Mouse (Mus musculus) olfactory bulb, adult 2 months (tissue): Measurements from ENCODE around the gene Plcb3. TPM values are rescaled to one million over a fixed set of nuclear protein-coding genes. Genes with fewer than 3 reads are reported as not detected.
A peak's percentile ranks its signal among the peaks of the same experiment; 100 is the strongest.

Source experiments
- H3K27ac ChIP-seq: fragments of 200-500 bp; 2 replicates; pipeline ENCODE4 v1.5.1; 2012; ENCODE audit warnings: low read depth, low read length; ENCODE audit not compliant: insufficient read depth
- H3K4me1 ChIP-seq: fragments of 200-500 bp; 2 replicates; pipeline ENCODE4 v1.6.1; 2012; ENCODE audit warnings: low read length; ENCODE audit not compliant: control insufficient read depth, insufficient read depth
- H3K4me3 ChIP-seq: fragments of 200-500 bp; 2 replicates; pipeline ENCODE4 v1.5.1; 2012; ENCODE audit warnings: mild to moderate bottlenecking, low read depth, low read length, moderate library complexity; ENCODE audit not compliant: insufficient read depth
- CTCF ChIP-seq: fragments of 200-500 bp; IDR thresholded peaks from 2 replicates; pipeline ENCODE4 v1.5.1; 2012; ENCODE audit warnings: low read depth, mild to moderate bottlenecking, low read length, moderate library complexity; ENCODE audit not compliant: insufficient read depth
- POLR2A ChIP-seq: fragments of 200-500 bp; IDR thresholded peaks from 2 replicates; pipeline ENCODE4 v1.6.1; 2012; ENCODE audit warnings: mild to moderate bottlenecking, low read depth, low read length, moderate library complexity; ENCODE audit not compliant: insufficient read depth
- WGBS: fragments of 180-500 bp; shearing (Covaris S2); methylation state at CpG from one replicate; pipeline ENCODE4 v1.1.7; 2018; 5-methylcytosine and 5-hydroxymethylcytosine counted together
- polyA plus RNA-seq: library from polyadenylated mRNA; stranded (reverse); fragments of >200 nt; gene quantifications from 2 replicates; pipeline ENCODE4 v1.2.4, GENCODE M21; 2012; ENCODE audit warnings: low replicate concordance; ENCODE audit not compliant: missing spikeins, insufficient read depth, insufficient read length

Gene Plcb3
- polyA plus RNA-seq, 1 experiment: not detected

DNA sequence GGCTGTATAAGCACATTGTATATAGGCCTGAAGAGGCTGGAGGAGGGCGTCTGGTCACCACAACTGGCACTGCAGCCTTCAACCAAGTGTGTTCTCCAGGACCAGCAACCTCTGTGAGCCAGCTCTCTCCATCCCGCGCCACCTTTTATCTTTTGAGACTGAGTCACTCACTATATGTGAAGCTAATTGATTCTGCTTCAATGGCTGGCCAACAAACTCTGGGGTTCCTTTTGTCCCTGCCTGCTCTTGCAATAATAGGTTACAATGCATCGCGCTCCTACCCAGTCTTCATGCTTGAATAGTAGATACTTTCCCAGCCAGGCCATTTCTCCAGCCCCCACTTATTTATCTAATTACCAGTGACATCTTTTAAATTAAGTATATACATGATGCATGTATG lies 7.4 kb upstream of the Plcb3 start:
- peaks cover 20% of the 10 kb centered on the region for H3K4me1 ChIP-seq
- WGBS: 45% methylated on average over 5 of the region's 5 CpGs
- H3K27ac ChIP-seq: no peak overlapping the region
- no peak overlapping the region for H3K4me3 ChIP-seq
- TF ChIP-seq CTCF: no peak
- TF ChIP-seq POLR2A: no peak

DNA sequence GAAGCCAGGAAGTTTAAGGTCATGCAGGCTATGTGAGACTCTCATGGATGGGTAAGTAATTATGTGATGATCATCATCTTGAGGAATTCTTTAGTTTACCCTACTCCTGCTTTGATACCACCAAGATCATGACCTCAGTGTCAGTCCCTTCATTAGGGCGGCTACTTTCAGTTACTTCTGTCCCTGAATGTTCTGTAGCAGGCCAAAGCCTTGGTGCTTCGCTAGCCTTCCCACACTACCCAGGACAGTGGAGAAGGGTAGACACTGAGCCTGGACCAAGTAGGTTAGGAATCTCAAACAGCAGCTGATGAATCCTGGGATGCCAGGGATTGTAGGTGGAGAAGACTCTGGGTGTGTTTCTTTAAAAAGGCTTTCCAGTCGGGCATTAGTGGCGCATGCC lies 5.2 kb upstream of the Plcb3 start:
- no peak overlapping the region for H3K4me3 ChIP-seq
- H3K4me1 ChIP-seq: peaks cover 23% of the 10 kb centered on the region
- H3K27ac ChIP-seq: no peak overlapping the region
- TF ChIP-seq CTCF (no peak), POLR2A (no peak)
- WGBS: 92% methylated on average over 4 of the region's 4 CpGs

DNA sequence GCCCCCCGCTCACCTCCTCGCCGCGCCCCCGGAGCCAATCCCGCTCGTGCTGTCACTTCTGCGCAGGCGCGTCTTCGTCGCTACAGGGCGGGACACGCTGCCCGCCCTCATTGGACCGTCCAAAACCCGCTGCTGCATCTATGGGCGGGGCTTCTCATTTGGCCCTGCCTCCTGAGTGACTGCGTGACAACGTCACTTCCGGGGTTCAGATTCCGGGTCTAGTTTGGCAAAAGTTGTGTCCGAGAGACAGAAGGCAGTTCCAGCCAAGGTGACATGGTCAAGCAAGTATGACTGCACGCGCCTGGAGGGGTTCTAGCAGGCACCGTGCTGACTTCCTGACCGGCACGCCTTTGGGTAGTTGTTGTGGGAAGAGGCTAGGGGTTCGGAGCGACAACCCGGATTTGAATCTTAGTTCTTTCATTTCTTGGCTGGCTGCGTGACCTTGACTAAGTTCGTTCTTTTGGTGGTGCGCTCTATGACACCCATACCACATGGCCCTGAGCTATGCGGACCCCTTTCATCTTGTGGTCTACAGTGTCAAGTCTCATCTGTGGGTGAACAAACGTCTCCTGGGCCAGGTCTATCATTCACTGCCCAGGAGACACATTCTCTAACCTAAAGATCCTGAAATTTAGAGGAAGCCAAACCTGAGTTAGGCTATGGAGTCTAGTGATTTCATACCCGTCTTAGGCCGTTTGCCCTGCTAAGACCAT lies 4.3 kb upstream of the Plcb3 start, which contains the start of gene Fkbp2:
Gene Fkbp2 (minus strand): TSS at position 121 of the 713 bp plus-strand sequence.
- peak; percentile 69 for TF ChIP-seq POLR2A
- TF ChIP-seq CTCF: no peak
- Histone ChIP-seq H3K4me1 (peaks cover 26% of the 10 kb centered on the region), H3K27ac (peak within 1 kb of the TSS; percentile 84), H3K4me3 (peak within 1 kb of the TSS; percentile 70)
- WGBS: 1% methylated on average over 38 of the region's 38 CpGs

DNA sequence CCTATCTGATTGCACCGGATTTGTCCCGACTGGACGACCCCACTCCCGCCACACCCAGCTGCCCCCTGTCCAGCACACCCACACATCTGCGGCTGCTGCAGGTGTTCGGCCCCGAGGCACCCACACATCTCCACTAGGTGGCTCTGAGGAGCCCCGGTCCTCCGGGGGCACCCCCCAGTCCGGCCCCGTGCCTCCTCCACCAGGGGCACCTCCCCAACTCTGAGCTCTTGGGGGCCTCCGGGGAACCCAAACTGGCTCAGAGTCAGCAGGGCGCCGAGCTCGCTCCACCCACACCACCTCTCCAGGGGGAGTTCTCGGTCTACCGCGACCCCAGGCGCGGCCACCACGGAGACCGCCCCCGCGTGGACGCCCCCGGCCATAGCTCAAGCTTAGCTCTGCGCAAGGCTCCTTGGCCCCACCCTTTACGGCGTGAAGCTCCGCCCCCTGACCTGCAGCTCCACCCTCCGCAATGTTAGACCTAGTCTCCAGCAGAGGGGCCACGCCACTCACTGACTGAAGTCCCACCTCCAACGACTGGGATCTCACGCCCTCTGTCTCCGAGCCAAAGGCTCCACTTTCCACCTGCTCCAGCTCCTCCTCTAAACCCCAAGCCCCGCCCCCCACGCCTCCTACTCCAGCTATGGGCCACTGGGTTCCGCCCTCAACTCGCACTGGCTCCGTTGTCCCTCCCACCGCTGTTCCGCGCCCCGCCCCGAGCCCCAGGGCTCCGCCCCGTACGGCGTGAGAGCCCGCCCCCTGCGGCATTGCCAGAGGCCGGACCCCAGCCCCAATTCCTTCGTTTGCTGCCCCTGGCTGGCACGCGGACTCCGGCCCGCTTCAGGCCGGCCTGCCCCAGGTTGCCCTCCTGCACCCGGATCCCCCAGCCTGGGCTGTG lies 3.5 kb upstream of the Plcb3 start:
- Histone ChIP-seq H3K4me3 (peak overlapping the region; percentile 70), H3K27ac (peak overlapping the region; percentile 84), H3K4me1 (peaks cover 26% of the 10 kb centered on the region)
- peak; percentile 85 for TF ChIP-seq CTCF
- TF ChIP-seq POLR2A: no peak; the same call in 1 of the 2 replicates
- 1% methylated on average over 59 of the region's 59 CpGs for WGBS

DNA sequence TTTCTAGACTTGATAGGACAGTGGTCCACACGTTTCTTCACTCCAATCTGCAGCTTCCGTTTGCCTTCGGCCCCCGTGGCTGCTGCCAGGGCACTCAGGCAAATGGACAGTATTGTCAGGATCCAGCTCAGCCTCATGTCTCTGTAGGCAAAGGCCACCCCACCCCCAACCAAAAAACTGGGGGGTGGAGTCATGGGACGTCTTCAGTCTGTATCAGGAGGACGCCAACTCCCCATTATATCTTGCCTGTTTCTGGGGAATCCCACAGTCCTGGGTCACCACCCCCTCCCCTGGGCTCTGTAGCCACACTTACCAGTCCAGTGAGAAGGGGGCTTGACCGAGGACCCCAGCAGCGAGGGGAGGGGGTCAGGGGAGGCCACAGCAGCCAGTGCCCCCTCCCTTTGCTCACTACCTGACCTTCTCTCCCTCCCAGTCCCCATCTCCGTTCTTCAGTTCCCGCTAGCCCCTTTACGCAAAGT lies 2.8 kb upstream of the Plcb3 start:
- peaks cover 27% of the 10 kb centered on the region for H3K4me1 ChIP-seq
- H3K27ac ChIP-seq: peak overlapping the region; percentile 84
- H3K4me3 ChIP-seq: peak overlapping the region; percentile 70
- TF ChIP-seq CTCF (no peak), POLR2A (no peak)
- 8% methylated on average over 11 of the region's 11 CpGs for WGBS

DNA sequence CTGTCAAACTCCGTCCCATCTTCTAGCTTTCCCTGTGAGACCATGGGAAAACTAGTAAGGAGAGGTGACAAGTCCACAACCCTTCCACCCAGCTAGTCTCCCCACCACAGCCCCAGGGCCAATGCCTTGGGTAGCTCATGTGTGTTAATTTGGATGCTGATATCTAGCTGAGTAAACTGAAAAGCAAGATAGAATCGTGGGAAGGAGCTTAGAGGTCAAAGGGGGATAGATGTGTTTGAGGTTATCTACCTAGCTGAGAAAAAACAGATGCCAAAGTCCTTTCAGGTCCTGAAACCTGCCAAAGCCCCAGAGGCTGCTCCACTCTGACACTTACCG lies 2.3 kb upstream of the Plcb3 start:
- TF ChIP-seq CTCF (no peak), POLR2A (no peak)
- Histone ChIP-seq H3K27ac (peak overlapping the region; percentile 16; the same call in 1 of the 2 replicates), H3K4me1 (peaks cover 28% of the 10 kb centered on the region), H3K4me3 (peak overlapping the region; percentile 70; the same call in 1 of the 2 replicates)
- WGBS: 36% methylated on average over 3 of the region's 3 CpGs

DNA sequence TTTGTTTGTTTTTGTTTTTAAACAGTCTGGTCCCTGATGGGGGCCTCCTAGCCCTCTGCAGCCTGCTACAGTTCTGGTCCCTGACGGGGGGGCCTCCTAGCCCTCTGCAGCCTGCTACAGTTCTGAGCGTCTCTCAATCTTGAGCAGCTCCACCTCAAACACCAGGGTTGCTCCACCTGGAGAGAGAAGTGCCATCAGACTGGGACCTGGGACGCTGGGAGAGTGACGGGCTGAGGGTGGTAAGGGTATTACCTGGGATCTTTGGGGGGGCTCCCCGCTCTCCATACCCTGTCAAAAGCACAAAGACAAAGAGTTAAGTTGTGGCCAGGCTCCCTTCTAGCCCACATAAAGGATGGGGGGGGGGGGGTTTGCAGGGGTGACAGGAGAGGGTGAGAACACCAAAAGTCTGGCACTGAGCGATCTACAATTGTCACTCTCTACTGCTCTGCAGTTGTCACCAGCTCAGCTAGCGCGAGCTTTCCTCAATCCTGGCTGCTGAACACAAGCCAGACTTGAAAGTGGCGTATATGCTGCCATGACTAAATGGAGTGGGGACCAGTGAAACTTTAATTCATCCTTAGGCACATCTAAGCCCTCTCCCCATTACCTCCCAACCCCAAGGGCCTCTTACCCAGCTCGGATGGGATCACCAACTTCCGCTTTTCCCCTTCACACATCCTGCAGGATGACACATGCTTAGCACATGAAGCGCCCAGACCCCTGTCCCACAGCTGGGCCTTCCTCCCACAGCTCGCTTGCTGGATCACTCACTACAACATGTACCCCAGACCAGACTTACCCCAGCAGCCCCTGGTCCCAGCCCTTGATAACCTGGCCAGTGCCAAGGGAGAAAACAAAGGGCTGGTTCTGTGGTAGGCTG lies 1.7 kb upstream of the Plcb3 start:
- Histone ChIP-seq H3K27ac (0 out of 2 replicates have a peak overlapping the region, but pooled peaks have one; percentile 16), H3K4me3 (no peak overlapping the region), H3K4me1 (peaks cover 28% of the 10 kb centered on the region)
- no peak for TF ChIP-seq POLR2A
- TF ChIP-seq CTCF: no peak
- 68% methylated on average over 13 of the region's 13 CpGs for WGBS
